Mouse (Mus musculus) mammary gland, adult 2 months (tissue): ENCODE measurements around the gene Btbd3. TPM values are rescaled to one million over a fixed set of nuclear protein-coding genes. Genes with fewer than 3 reads are reported as not detected.

Source experiments
- polyA plus RNA-seq: library from polyadenylated mRNA; depleted of rRNA; stranded (reverse); fragments of >200 nt; gene quantifications from 2 replicates; pipeline ENCODE4 v1.2.3, GENCODE M21; 2012; ENCODE audit warnings: low replicate concordance; rRNA removed

Gene Btbd3
- polyA plus RNA-seq, result 5.0 and 10.3 TPM in 2 replicates

GRCm38 (mm10) chr2:138256411-138256810 is at the start of gene Btbd3:
Gene Btbd3, plus strand, starts transcription at chr2:138256565.

